Mouse (Mus musculus) ES-E14 (cell line): ENCODE measurements around the gene Dpysl5.

ENCODE experiments used
- CHD2 ChIP-seq: IDR thresholded peaks from 2 replicates; pipeline ENCODE4 v1.6.1; 2014; ENCODE audit warnings: mild to moderate bottlenecking, low read depth, low read length, inconsistent platforms
- HCFC1 ChIP-seq: IDR thresholded peaks from 2 replicates; pipeline ENCODE4 v1.6.1; 2012; ENCODE audit warnings: low read length, inconsistent platforms, borderline replicate concordance; ENCODE audit not compliant: insufficient read depth
- MAFK ChIP-seq: IDR thresholded peaks from 2 replicates; pipeline ENCODE4 v1.6.1; 2014; ENCODE audit warnings: mild to moderate bottlenecking, low read depth, low read length, inconsistent platforms; ENCODE audit not compliant: insufficient read depth
- ZC3H11A ChIP-seq: IDR thresholded peaks from 2 replicates; pipeline ENCODE4 v1.6.1; 2012; ENCODE audit warnings: low read depth, mild to moderate bottlenecking, inconsistent platforms, low read length, borderline replicate concordance
- ZNF384 ChIP-seq: IDR thresholded peaks from 2 replicates; pipeline ENCODE4 v1.6.1; 2012; ENCODE audit warnings: low read depth, low read length, inconsistent platforms

- TF ChIP-seq HCFC1 (no peak), ZC3H11A (no peak), MAFK (no peak), ZNF384 (no peak), CHD2 (no peak)
Measured at GRCm38 (mm10) chr5:30683993-30684392, 27.4 kb upstream of the Dpysl5 start.
